Mouse (Mus musculus) liver, embryonic 14.5 days (tissue): ENCODE measurements at regions not wholly inside any gene's neighbourhood (a gene's known extent, or its start where the extent isn't known, plus 50 kb on each side); places are given as distances from the start of the nearest gene placed in this dataset.

Experiments used
- CTCF ChIP-seq: IDR thresholded peaks from 2 replicates; pipeline ENCODE4 v1.5.1; 2016; ENCODE audit warnings: antibody characterized with exemption, low read depth, control low read depth
- EP300 ChIP-seq: IDR thresholded peaks from 2 replicates; pipeline ENCODE4 v1.6.1; 2016; ENCODE audit warnings: antibody characterized with exemption, low read depth

- TF ChIP-seq CTCF, result peak; percentile 42
- no peak for TF ChIP-seq EP300
Observed at GRCm38 (mm10) chr17:64499281-64499997, 101.1 kb upstream of the Man2a1 start.
